Mouse (Mus musculus) CD8-positive naive resting alpha-beta T cell, adult 2 months (primary cell): ENCODE measurements at regions not wholly inside any gene's neighbourhood (a gene's known extent, or its start where the extent isn't known, plus 50 kb on each side); places are given as distances from the start of the nearest gene placed in this dataset.

Experiments
- DNase-seq, 2 experiments: peaks; one replicate each; pipeline ENCODE4 v3.0.0; 2022; ENCODE audit warnings: low read depth in 2 of 2, low spot score in 2 of 2

DNA sequence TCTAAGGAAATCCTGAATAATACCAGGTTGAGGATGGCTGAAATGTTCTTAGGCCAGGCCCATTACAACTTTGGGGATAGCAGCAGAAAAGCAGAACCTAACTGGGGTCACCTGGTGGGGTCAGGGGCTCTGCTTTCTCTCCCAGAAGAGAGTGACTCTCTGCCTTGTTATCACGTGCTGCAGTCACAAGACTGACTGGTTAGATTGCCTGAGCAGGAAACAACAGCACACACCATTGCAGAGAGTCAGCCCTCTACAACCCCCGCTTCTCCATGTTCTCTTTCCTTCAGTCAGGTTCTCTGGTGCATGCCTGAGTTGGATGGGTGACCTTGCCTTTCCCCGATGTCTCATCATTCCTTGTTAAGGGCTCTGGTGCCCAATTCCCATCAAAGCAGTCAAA, 91.2 kb upstream of the Hsd17b12 start:
- DNase-seq: no peak

DNA sequence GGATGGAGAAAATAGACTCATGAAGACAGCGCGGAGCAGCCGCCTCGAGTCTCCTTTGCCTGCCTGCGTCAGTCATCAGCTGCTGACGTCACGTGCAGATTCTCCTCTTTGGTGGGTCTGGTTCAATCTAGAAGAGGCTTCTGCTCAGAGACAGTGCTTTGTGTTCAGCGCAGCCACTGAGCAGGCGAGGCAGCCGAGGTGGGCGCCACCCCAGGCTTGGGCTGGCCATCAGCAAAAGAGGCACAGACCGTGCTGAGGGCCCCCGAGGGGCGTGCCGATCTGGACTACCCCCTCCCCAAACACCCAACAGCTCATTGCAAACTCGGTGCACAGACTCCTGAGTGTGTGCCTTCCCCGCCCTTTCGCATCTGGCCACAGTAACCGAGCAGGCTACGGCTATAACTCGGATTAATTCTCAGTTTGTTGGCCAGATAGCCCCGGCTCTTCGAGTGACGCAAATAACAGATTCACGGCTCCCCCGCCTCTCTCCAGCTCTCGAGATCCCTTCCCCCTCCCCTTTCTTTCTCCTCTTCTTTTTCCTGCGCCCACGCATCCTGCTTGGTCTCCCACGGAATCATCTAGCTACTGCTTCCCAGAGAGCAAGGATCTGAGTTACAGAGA, 89.2 kb upstream of the Hsd17b12 start:
- DNase-seq: no peak

DNA sequence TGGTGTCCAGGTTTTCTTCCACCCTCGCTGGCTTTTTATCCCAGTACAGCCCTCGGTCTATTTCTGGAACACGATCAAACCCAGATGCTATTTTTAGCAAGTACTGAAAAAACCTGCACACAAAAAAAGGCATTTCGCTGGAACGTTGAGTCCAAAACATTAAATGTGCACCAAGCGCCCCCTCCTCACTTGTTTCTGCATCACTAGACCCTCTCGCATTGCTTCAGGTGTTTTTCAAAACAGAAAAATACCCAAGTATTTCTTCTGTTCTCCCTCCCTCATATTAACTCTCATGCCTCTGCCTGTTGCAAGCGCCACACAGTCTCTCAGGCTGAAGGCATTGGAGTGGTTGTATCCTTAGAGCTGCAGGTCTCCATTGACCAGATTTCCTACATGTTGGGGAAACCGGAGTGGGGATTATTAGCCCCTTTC, 88.4 kb upstream of the Hsd17b12 start:
- DNase-seq: no peak

DNA sequence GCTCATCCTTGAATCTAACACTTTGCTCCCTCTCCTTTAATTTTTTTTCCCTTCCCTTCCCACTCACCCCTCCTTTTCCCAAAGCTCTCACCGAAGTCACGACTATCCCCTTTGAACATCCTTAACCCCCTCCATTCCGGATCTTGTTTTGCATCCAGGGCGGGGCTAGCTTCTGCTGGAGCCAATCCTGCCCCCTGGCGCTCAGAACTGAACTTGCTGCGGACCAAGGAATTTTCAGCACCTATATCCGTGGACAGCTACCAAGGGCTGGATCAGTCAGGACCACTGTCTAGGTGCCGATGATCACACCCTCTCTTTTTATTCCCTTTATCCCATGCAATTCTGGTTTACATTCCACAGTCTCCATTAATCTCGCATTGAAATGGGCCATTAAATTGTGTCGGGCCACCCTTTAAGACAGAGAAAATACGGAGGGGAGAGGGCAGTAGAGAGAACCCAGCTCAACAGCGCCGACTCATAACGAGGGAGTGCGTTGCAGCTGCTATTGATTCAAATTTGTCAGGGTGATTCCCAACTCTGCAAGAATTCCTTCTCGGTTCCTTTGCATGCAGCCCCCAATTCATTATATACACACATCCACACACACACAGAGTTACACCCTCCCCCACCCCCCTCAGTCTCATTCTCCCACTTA, 87.7 kb upstream of the Hsd17b12 start:
- peak; percentile 3 to 4 for DNase-seq

DNA sequence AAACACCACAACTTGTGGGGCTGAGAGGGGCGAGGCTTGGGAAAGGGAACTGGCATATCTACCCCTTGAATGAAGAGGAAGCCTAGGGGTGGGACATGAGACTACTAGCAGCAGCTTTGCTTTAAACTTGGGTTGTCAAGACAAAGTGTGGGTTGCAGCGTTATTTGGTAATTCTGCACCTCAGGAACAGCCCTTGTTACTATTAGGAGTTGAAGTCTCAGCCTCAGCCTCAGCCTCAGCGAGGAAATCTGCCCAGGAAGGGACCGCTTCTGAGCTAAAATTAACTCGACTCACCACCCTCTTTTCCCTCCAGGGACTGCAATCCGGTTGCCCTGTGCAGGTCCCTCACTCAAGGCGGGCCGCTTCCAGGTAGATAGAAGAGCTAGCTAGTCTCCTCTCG, 86.4 kb upstream of the Hsd17b12 start:
- DNase-seq: no peak

DNA sequence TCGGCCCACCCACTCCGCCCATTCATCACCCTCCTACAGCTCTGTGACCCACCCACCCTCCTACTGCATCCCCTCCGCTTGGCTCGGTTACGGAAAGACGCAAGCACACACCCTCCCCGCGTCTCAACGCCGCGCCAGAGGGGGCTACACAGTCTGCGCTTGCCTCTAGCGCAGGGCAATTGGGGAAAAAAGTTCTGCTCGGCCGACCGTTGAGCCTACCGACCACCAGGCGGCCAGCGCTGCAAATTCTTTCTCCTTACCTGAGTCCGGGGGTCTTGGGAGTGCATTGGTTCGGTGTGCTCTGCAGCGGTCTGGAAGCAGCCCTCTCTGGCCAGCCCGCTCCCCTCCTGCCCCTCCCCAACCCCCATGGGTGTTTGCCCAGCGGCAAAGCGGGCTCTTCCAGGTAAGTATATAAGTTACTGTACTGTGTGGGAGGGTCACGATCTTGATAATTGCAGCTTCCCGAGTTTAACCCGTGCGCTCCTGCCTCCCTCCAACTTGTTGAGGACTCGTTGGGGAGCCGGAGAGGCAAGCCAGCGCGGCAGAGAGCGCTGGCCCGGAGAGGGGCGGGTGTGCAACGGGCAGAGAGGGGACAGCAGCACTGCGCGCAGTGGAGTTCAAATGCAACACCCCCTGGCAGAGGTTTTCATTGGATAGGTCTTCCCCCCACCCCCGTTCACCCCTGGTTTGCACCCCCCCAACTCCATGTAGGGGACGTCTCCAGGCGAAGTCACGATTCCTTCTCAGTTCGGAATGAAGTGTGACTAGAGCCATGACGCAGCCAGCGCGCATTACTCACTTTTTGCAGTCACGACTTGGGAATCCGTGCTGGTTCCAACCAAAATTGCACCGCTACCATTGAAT, 85.5 kb upstream of the Hsd17b12 start:
- no peak for DNase-seq

DNA sequence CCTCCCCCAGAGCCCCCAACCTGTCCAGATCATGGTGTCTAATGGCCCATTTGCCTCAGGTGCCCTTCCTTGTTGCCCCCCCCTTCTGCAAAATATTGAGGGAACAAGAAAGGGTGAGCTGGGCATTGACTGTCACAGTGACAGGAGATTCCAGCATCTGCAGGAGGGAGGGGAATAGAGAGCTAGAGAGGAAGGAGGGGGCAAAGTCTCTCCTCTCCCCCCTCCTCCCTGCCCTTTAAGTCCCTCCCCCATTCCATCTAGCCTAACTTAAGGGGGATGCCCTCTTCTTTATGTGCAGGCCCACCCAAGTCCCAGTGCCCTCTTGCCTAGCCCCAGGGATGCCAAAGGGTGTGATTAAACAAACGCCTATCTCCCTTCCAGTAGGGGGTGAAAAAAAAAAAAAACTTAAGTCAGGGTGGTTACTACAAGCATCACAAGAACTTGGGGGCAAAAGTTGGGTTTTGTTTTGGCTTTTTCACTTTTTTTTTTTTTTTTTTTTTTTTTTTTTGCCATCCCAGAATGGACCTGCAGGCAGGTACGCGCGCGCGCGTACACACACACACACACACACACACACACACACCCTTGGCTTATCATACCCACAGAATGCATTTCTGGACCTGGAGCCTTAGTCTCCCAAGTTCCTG, 84.8 kb upstream of the Hsd17b12 start:
- no peak for DNase-seq

DNA sequence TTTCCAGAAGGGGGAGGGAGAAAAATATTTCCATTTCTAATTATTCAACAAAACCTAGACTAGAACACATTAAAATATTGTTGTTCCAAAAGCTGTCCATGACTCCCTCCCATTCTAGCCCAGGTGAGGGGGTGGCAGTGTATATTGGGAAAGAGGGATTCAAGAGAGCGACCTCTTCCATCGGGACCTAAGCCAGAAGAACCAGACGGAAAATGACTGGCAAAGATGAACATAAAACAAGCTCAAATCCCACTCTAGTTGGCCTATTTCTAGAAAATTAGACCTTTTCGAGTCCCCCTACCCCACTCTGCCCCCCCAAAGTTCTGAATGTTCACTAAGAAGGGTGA, 84.3 kb upstream of the Hsd17b12 start:
- DNase-seq: no peak

DNA sequence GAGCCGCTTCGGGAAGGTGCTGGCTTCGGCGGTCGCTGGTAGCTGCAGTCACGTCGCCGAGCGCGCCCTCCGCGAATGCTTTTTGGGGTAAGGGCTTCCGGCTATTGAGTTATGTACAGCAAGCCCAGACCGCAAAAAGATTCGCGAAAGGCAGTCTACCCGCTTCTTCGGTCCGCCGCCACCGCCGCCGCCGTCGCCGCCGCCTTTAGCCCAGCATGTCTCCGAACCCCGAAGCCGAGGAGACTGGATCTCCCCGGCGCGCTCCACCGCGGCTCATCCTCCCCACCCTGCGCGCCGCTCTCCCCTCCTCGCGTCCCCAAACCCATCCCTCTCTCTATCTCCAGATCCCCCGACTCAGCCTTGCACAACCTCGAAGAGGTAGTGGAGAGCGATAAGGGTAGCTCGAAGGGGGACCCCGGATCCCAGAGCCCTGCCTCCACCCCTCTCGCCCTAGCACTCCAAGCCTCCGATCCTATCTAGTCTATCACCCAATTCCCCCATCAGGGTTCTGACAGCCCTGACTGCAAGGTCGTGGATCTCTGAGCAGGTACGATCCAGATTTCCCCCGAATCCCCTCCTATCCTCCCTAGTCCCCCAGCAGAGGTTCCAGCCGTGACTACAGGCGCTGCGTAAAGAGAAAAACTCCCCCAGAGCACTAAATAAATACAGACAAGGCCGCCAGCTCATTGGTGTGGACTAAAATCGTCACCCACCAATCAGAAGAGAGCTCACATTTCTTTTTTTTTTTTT, 83.7 kb upstream of the Hsd17b12 start:
- DNase-seq: no peak

DNA sequence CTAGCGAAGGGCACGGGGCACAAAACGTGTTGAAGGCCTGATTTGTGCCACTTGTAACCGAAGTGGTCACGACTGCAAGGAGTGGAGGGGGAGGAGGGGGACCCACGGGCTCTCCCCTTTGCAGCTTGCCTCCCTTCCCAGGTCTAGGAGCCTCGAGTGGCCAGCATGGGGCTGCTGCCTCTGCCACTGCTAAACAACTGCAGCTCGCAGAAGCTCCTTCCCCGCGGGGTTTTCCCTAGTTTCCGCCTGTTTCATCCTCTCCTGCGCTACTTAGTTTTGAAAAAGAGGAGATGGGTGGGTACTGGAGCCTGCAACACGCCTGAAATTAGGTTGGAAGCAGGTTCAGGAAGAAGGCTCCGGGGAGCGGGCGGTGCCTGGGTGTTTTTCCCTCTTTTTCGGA, 82.6 kb upstream of the Hsd17b12 start:
- DNase-seq: no peak

DNA sequence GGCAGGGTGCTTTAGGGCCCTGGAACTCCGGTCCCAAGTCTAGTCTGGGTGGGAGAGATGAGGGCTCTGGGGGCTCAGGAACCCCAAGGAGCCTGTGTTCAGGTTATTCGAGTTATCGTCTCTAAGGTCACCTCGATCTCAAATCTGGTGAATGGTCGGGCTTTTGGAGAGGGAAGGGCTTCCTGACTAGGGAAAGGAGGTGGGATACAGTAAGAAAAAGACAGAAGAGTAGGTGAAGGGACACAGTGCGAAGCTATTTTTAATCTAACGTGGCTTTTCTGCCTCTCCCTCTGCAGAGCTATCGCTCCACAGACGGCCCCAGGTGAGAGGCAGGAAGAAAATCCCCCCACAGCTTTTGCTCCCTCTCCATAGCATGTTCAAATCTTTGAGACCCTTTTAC, 81.8 kb upstream of the Hsd17b12 start:
- DNase-seq: no peak

DNA sequence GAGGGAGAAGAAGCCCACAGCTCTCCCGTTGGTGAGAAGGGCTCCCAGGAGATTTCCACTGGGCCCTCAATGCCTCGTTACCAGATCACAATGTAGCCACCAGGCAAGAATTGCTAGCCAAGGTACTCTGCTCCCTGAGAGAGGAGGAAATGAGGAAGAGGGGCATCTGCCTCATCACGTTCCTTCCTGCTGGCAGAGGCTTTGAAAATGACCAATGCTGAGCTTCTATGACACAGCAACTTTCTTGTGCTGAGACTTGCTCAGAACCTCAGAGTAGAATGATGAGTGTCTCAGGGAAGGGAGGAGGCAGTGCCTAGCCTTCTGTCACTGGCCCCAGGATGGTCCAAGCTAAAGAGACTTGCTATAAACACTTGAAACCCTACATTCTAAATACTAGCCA, 78.7 kb upstream of the Hsd17b12 start:
- no peak for DNase-seq

DNA sequence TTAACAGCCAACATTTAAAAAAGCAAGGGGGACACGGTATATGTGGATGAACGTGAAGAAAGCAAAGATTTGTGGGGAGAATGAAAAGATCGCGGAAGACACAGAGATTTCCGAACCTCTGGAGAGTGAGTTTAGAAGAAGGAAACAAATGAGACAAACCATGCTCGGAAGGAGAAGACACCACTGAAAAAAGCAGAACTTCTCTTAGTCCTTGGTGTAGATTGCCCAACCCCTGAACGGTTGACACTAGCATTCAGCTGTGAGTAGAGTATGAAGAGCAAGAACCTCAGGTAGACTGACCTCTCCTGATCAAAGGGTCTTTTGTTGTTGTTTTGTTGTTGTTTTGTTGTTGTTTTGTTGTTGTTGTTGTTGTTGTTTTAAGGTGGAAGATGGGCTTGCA, 75.8 kb upstream of the Hsd17b12 start:
- no peak for DNase-seq

DNA sequence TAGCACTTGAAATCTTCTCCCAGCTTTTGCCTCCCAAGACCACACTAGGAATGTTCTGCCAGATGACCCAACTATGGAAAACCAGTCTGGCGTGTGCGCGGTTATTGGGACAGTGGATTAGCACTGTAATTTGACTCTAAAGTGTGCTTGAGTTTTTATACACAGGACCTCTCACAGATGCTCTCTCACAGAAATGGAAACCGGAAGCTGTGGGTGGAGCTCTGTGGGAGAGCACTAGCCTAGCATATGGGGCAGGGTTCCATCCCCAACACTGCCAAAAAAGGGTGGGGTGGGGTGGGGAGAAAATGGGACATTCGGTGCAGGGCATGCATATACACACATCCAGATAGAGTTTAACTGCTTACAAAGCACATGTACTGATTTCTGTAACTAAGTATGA, 61.7 kb upstream of the Hsd17b12 start:
- no peak for DNase-seq

DNA sequence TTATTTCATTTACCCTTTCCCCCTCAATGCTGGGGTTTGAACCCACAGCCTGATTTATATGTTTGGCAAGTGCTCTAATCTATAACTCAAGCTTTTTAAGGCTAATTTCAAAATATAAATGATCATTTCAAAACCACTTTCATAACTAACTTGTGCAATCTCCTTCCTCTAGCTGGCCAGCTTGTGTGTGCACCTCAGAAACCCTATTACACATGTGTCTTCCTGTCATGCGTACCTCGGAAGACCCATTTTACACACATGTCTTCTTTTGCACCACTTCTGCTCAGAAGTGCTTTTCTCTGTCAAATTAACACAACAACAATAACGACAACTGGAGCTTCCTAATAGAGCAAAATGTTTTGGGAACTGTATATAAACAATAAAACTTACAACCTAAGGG, 59.7 kb upstream of the Hsd17b12 start:
- no peak for DNase-seq

DNA sequence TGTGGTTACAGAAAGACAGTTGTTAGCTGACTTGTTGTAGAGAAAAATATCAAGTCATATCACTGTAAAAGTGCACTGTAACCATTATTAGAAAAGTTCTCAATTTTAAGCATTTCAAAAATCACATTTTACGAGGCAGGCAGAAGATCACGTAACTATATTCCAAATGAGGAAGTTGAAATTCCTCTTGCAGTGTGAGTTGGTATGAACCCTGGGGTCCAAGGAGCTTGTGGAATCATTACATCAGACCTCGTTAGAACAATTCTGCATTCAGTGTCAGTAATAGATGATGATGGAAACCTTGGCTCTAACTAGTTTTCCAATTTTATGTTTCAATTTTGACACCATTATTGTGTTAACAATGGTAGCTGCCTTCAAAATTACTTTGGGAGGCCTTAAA, 57.7 kb upstream of the Hsd17b12 start:
- no peak for DNase-seq
